Mouse (Mus musculus) bone marrow, adult 2 months (tissue): ENCODE measurements around the gene Rreb1.

Experiments used
- CTCF ChIP-seq: fragments of 200-500 bp; IDR thresholded peaks from 2 replicates; pipeline ENCODE4 v1.5.1; 2011; ENCODE audit warnings: low read length, control low read depth; ENCODE audit not compliant: control insufficient read depth, insufficient read depth
- POLR2A ChIP-seq: fragments of 200-500 bp; IDR thresholded peaks from 2 replicates; pipeline ENCODE4 v1.6.1; 2011; ENCODE audit warnings: low read depth, mild to moderate bottlenecking, control low read depth, low read length, borderline replicate concordance; ENCODE audit not compliant: control insufficient read depth

GRCm38 (mm10) chr13:37970887-37971530 is 192.8 kb downstream of the Rreb1 start:
- no peak; the same call in 1 of the 2 replicates for TF ChIP-seq CTCF
- no peak for TF ChIP-seq POLR2A
